Mouse (Mus musculus) cerebellum, adult 2 months (tissue): ENCODE measurements at regions not wholly inside any gene's neighbourhood (a gene's known extent, or its start where the extent isn't known, plus 50 kb on each side); places are given as distances from the start of the nearest gene placed in this dataset.

Experiments used
- CTCF ChIP-seq: fragments of 200-500 bp; IDR thresholded peaks from 2 replicates; pipeline ENCODE4 v1.5.1; 2011; ENCODE audit warnings: low read depth, mild to moderate bottlenecking, control low read depth, low read length, moderate library complexity, borderline replicate concordance; ENCODE audit not compliant: insufficient read depth
- POLR2A ChIP-seq: fragments of 200-500 bp; IDR thresholded peaks from 2 replicates; pipeline ENCODE4 v1.6.1; 2011; ENCODE audit warnings: low read length, control low read depth, borderline replicate concordance; ENCODE audit not compliant: insufficient read depth

- TF ChIP-seq POLR2A (no peak), CTCF (no peak)
Observed at GRCm38 (mm10) chr16:77779019-77779418, 177.1 kb upstream of the Gm11146 start.
